Mouse (Mus musculus) hindbrain, embryonic 14.5 days (tissue): ENCODE measurements around the gene Csnk1g1. TPM values are rescaled to one million over a fixed set of nuclear protein-coding genes. Genes with fewer than 3 reads are reported as not detected.

Experiments
- ATAC-seq: fragments of 200-750 bp; cut with Nextera tagmentation; 2 replicates; pipeline ENCODE4 v1.8.0; 2017; ENCODE audit warnings: moderate number of reproducible peaks, mild to moderate bottlenecking, moderate TSS enrichment, moderate library complexity; ENCODE audit not compliant: low FRiP score
- DNase-seq: peaks from one replicate; pipeline ENCODE4 v3.0.0-alpha.2; 2015; ENCODE audit warnings: low spot score
- H3K27ac ChIP-seq: fragments of 300-500 bp; sonication (generic); 2 replicates; pipeline ENCODE4 v1.5.1; 2014; ENCODE audit warnings: mild to moderate bottlenecking, moderate library complexity
- H3K27me3 ChIP-seq: fragments of 300-500 bp; sonication (generic); 2 replicates; pipeline ENCODE4 v1.6.1; 2014; ENCODE audit warnings: mild to moderate bottlenecking, low read length, mixed read lengths; ENCODE audit not compliant: control insufficient read depth, insufficient read depth
- H3K36me3 ChIP-seq: fragments of 300-500 bp; sonication (generic); replicated peaks from 2 replicates; pipeline ENCODE4 v1.6.1; 2014; ENCODE audit not compliant: control insufficient read depth, insufficient read depth
- H3K4me1 ChIP-seq: fragments of 300-500 bp; sonication (generic); replicated peaks from 2 replicates; pipeline ENCODE4 v1.6.1; 2014; ENCODE audit warnings: antibody characterized with exemption, low read length, mixed read lengths; ENCODE audit not compliant: control insufficient read depth, insufficient read depth
- H3K4me2 ChIP-seq: fragments of 300-500 bp; sonication (generic); replicated peaks from 2 replicates; pipeline ENCODE4 v1.6.1; 2014; ENCODE audit warnings: mild to moderate bottlenecking, moderate library complexity
- H3K4me3 ChIP-seq: fragments of 300-500 bp; sonication (generic); replicated peaks from 2 replicates; pipeline ENCODE4 v1.5.1; 2014; ENCODE audit warnings: mild to moderate bottlenecking, low read length
- H3K9ac ChIP-seq: fragments of 300-500 bp; sonication (generic); 2 replicates; pipeline ENCODE4 v1.6.1; 2014
- H3K9me3 ChIP-seq: fragments of 300-500 bp; sonication (generic); 2 replicates; pipeline ENCODE4 v1.6.1; 2016; ENCODE audit warnings: low read length; ENCODE audit not compliant: control insufficient read depth
- WGBS: fragments of 180-500 bp; shearing (Covaris S2); extraction: QIAGEN DNeasy Blood & Tissue Kit; methylation state at CpG from one replicate; pipeline ENCODE4 v1.1.7; 2014; 5-methylcytosine and 5-hydroxymethylcytosine counted together
- polyA plus RNA-seq: library from polyadenylated mRNA; unstranded; fragments of >200 nt; fragmentation: Nextera tagmentation; extraction: Ambion mirVana; gene quantifications from 2 replicates; pipeline ENCODE4 v1.2.1, GENCODE M21; 2014

The Csnk1g1 gene
- 23.6 and 28.9 TPM in 2 replicates for polyA plus RNA-seq

DNA sequence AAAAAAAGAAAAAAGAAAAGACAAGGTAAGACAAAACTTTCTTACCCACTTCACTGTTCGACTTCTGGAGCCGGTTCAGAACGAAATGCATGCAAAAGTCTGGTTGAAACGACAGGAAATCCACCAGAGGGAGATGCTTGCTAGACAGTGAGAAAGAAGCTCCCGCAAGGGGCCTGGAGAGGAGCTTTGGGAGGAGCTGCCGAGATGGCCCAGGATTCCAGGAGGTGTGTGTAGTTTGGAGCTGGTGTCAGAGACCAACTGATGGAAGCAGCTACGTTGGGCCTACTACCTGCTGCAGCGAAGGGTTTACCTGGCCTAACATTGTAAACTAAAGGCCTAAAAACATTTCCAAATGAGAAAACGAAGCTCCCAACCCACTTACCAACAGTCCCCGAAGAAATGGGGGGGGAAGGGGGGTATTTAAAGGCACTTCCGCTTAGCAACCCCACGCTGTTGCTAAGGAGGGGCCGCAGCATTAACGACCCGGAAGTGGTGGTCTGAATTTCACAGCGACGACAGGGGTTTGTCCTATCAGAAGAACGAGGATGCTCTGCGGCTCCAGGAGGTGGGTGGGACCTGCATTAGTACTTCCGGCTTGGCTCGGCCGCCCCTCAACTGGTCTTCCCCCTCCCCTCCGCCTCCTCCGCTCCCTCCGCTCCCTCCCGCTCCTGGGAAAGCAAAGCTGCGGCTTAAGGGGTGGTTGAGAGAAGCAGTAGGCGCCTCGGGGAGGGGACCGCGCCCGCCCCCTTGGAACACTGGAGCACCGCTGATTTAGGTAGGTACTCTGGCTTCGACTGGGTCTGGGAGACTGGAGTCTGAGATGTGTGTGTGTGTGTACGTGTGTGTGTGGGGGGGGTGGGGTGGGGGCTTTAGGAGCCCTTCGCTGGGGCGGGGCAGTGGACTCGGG, at the start of gene Csnk1g1, which contains the start of gene Trip4:
TSS of gene Csnk1g1 (plus strand) at position 531 of the 907 bp plus-strand sequence.
TSS of gene Trip4 (minus strand) at position 401 of the 907 bp plus-strand sequence.
- Histone ChIP-seq H3K4me3 (peak within 1 kb of the TSS; percentile 67), H3K4me1 (peaks cover 11% of the 10 kb centered on the region), H3K36me3 (no peaks in the 10 kb centered on the region), H3K4me2 (peak within 1 kb of the TSS; percentile 65), H3K27me3 (no peaks in the 10 kb centered on the region), H3K9me3 (no peaks in the 10 kb centered on the region), H3K27ac (peak within 1 kb of the TSS; percentile 85), H3K9ac (peak within 1 kb of the TSS; percentile 73)
- DNase-seq (peak; percentile 95), ATAC-seq (peak; percentile 99)
- 1% methylated on average over 38 of the region's 38 CpGs for WGBS

DNA sequence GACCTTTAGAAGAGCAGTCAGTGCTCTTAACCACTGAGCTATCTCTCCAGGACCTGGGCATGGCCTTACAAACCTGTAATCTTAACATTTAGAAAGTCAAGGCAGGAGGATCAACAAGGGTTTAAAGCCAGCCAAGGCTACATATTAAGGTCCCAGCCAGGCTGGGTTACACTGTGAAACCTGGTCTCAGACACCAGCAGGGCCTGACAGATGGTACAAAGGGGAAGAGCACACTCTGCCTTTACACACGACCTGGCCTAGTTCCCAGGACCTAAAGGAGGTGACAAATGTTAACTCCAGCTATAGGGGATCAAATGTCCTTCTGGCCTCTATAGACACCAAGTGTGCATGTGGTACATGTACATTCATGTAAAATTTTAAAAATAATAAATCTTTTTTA, 49.1 kb upstream of the Csnk1g1 start:
- no peak overlapping the region for H3K4me3 ChIP-seq
- DNase-seq (no peak), ATAC-seq (no peak)
- no peak overlapping the region for H3K27ac ChIP-seq
- no peak overlapping the region for H3K4me2 ChIP-seq
- no peaks in the 10 kb centered on the region for H3K4me1 ChIP-seq
- H3K9me3 ChIP-seq, result no peaks in the 10 kb centered on the region
- H3K36me3 ChIP-seq, result peaks cover 57% of the 10 kb centered on the region
- H3K27me3 ChIP-seq, result no peaks in the 10 kb centered on the region
- H3K9ac ChIP-seq, result no peak overlapping the region
- 57% methylated on average over 1 of the region's 1 CpGs for WGBS

DNA sequence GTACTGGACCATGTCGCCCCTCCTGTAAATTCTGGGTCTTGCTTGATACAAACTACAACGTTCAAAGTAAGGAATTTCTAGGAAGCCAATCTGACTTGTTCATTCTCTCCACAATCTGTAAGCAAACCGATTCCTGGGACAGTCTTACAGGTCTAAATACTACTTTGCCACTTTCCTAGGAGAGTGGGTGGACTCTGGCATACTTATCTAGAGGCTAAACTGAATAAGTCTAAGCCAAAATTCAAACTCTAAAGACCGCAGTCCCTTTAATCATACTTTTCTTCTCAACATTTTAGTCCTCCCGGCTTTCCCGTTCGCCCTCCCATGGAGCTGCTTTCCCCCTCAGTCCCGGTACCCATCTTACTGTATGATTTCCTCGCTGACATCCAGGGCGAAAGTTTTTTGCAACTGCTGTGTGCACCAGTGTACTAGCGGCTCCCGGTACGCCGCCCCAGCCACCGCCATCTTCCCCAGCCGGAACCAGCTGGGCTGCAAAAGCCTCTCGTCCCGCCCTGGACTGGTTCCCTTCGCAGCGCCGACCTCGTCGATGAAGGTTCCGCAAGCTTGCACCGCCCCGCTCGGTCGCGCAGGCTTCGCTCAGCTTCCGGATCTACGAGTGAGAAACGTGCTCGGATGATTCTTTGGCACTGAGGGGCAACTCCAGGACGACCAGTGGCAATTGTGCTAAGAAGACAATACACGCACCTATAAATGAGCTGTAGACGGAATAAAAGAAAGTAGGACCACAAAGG, 24.0 kb upstream of the Csnk1g1 start:
- ATAC-seq, result peak; percentile 88
- peak overlapping the region; percentile 59 for H3K27ac ChIP-seq

DNA sequence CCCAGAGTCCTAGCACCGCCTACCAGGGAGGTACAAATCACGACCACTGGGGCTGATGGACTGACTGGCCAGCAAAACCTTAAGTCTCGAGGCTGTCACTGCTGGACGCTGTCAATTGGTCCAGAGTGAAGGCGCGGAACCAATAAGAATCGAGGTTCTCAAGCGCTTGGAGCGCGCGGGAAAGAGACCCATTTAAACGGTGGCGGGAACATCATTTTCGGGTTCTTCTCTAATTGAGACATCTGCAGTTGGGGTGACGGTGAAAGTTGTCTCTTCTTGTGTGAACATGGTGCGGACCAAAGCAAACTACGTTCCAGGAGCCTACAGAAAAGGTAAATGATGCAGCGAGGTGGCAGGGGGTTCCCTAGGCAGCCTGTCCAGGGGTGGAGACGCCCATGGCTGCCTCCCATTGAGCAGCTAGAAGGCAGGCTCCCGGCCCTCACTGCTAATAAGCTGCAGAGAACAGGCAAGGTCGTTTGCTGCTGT, 18.5 kb upstream of the Csnk1g1 start, which contains the start of gene Pclaf:
TSS of gene Pclaf (plus strand) at position 95 of the 486 bp plus-strand sequence.
- Histone ChIP-seq H3K4me2 (peak within 1 kb of the TSS; percentile 68), H3K4me1 (peaks cover 8% of the 10 kb centered on the region; the same call in 1 of the 2 replicates), H3K9ac (peak within 1 kb of the TSS; percentile 45), H3K4me3 (peak within 1 kb of the TSS; percentile 35), H3K27ac (no peak within 1 kb of the TSS), H3K36me3 (peaks cover 8% of the 10 kb centered on the region; the same call in 1 of the 2 replicates), H3K9me3 (no peaks in the 10 kb centered on the region), H3K27me3 (no peaks in the 10 kb centered on the region)
- WGBS, result under 1% methylated on average over 21 of the region's 21 CpGs
- DNase-seq (peak; percentile 78), ATAC-seq (peak; percentile 79)

More for the DNA sequence above, 24.0 kb upstream of the Csnk1g1 start:
- DNase-seq, result peak; percentile 88
- H3K9me3 ChIP-seq, result no peaks in the 10 kb centered on the region
- H3K9ac ChIP-seq, result peak overlapping the region; percentile 57
- peaks cover 5% of the 10 kb centered on the region; the same call in 1 of the 2 replicates for H3K4me1 ChIP-seq
- H3K4me2 ChIP-seq, result peak overlapping the region; percentile 68
- H3K27me3 ChIP-seq, result no peaks in the 10 kb centered on the region
- under 1% methylated on average over 37 of the region's 37 CpGs for WGBS
- H3K36me3 ChIP-seq, result 0 out of 2 replicates have a peak, but pooled peaks cover 3% of the 10 kb centered on the region
- H3K4me3 ChIP-seq, result peak overlapping the region; percentile 54

DNA sequence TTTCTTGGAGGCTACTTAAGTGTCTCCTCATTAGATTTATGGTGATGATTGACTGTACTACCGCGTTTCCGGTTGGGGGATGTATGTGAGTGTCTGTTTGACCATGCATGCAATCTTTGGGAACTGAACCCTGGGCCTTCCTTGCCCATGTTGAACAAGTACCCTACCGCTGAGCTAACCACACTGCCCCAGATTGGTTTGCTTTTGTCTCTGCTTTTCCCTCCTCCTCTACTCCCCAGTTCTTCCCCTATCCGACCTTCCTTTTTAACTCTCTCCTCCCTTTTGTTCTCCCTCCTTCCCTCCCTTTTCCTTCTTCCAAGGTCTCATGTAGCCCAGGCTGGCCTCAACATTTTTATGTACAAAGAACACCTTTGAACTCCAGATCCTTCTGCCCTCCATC, 17.6 kb upstream of the Csnk1g1 start:
- ATAC-seq (no peak), DNase-seq (no peak)
- Histone ChIP-seq H3K9ac (no peak overlapping the region; the same call in 1 of the 2 replicates), H3K4me2 (peak overlapping the region; percentile 68), H3K4me1 (peaks cover 8% of the 10 kb centered on the region; the same call in 1 of the 2 replicates), H3K36me3 (peaks cover 10% of the 10 kb centered on the region; the same call in 1 of the 2 replicates), H3K27ac (no peak overlapping the region), H3K4me3 (peak overlapping the region; percentile 35), H3K9me3 (no peaks in the 10 kb centered on the region), H3K27me3 (no peaks in the 10 kb centered on the region)
- 2% methylated on average over 5 of the region's 5 CpGs for WGBS

DNA sequence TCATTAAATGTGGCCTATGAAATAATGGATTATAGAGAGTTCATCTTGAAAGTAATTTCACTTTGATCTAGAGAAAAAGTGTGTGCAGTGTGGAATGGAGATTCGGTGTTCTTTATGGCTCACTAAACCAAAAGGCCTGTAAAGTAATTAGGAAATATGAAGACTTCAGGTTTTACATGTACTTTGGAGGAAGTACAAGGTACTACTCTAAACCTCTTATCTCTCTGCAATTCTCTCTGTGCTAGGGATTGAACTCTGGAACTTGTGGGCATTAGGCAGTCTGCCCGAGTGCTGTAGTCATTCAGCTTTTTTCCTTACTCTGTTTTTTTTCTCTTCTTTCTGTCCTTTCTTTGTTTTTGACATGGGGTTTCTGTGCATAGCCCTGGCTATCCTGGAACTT, 11.7 kb upstream of the Csnk1g1 start:
- ATAC-seq (no peak), DNase-seq (no peak)
- Histone ChIP-seq H3K9me3 (no peaks in the 10 kb centered on the region), H3K27ac (no peak overlapping the region), H3K4me2 (no peak overlapping the region), H3K4me1 (no peaks in the 10 kb centered on the region), H3K9ac (no peak overlapping the region), H3K36me3 (peaks cover 14% of the 10 kb centered on the region; the same call in 1 of the 2 replicates), H3K4me3 (no peak overlapping the region), H3K27me3 (no peaks in the 10 kb centered on the region)
- WGBS, result 87% methylated on average over 2 of the region's 2 CpGs

DNA sequence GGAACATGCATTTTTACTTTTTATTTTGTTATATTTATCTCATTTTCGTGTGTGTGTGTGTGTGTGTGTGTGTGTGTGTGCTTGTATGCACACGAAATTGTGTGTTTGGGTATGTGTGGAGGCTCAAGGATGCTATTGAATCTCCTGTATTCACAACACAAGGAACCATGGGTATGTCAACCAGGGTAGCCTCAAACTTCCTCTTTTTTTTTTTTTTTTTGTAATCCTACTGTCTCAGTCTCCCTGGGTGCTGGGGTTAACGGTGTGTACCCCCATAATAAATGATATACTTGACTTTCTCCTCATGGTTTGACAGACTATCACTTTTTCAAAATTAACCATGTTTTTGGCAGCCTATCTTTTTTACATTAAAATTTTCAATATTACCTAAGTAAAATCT, 5.8 kb upstream of the Csnk1g1 start:
- Histone ChIP-seq H3K27me3 (no peaks in the 10 kb centered on the region), H3K9ac (no peak overlapping the region), H3K4me2 (no peak overlapping the region), H3K27ac (no peak overlapping the region), H3K9me3 (no peaks in the 10 kb centered on the region), H3K4me1 (peaks cover 4% of the 10 kb centered on the region), H3K4me3 (no peak overlapping the region), H3K36me3 (0 out of 2 replicates have a peak, but pooled peaks cover 5% of the 10 kb centered on the region)
- no peak for ATAC-seq
- no peak for DNase-seq
- 95% methylated on average over 3 of the region's 3 CpGs for WGBS

DNA sequence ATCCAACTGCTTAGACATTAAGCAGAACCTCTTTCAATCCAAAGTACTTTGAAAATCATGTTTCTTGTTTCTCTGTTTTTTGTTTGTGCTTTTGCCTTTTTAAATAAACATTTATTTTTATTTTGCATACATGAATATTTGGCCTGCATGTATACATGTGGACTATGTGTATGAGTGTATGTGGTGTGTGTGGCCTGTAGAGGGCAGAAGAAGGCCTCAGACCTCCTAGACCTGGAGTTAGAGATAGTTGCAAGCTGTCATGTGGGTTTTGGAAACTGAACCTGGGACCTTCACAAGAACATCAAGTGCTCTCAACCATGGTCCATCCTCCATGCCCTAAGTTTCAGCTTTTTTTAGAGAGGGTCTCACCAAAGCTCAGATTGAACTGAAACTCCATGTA, 5.3 kb upstream of the Csnk1g1 start:
- H3K27me3 ChIP-seq, result no peaks in the 10 kb centered on the region
- no peak overlapping the region for H3K9ac ChIP-seq
- H3K36me3 ChIP-seq, result 0 out of 2 replicates have a peak, but pooled peaks cover 5% of the 10 kb centered on the region
- H3K4me2 ChIP-seq, result no peak overlapping the region
- ATAC-seq, result no peak
- no peak for DNase-seq
- peaks cover 6% of the 10 kb centered on the region for H3K4me1 ChIP-seq
- no peak overlapping the region for H3K27ac ChIP-seq
- no peak overlapping the region for H3K4me3 ChIP-seq
- H3K9me3 ChIP-seq, result no peaks in the 10 kb centered on the region
